Mouse (Mus musculus) midbrain, embryonic 13.5 days (tissue): ENCODE results near the gene Mad1l1. TPM values are rescaled to one million over a fixed set of nuclear protein-coding genes. Genes with fewer than 3 reads are reported as not detected.

Experiments used
- ATAC-seq: fragments of 200-750 bp; cut with Nextera tagmentation; 2 replicates; pipeline ENCODE4 v1.8.0; 2017; ENCODE audit warnings: mild to moderate bottlenecking, moderate TSS enrichment, moderate library complexity
- H3K27ac ChIP-seq: fragments of 300-500 bp; sonication (generic); 2 replicates; pipeline ENCODE4 v1.5.1; 2015; ENCODE audit warnings: inconsistent platforms, mild to moderate bottlenecking, moderate library complexity
- H3K27me3 ChIP-seq: fragments of 300-500 bp; sonication (generic); 2 replicates; pipeline ENCODE4 v1.6.1; 2015; ENCODE audit warnings: mild to moderate bottlenecking, inconsistent platforms
- H3K36me3 ChIP-seq: fragments of 300-500 bp; sonication (generic); 2 replicates; pipeline ENCODE4 v1.6.1; 2015; ENCODE audit warnings: mild to moderate bottlenecking, inconsistent platforms
- H3K4me1 ChIP-seq: fragments of 300-500 bp; sonication (generic); replicated peaks from 2 replicates; pipeline ENCODE4 v1.6.1; 2015; ENCODE audit warnings: inconsistent platforms
- H3K4me2 ChIP-seq: fragments of 300-500 bp; sonication (generic); replicated peaks from 2 replicates; pipeline ENCODE4 v1.6.1; 2015; ENCODE audit warnings: moderate library complexity, mild to moderate bottlenecking, inconsistent platforms
- H3K4me3 ChIP-seq: fragments of 300-500 bp; sonication (generic); replicated peaks from 2 replicates; pipeline ENCODE4 v1.5.1; 2015; ENCODE audit warnings: mild to moderate bottlenecking, inconsistent platforms
- H3K9ac ChIP-seq: fragments of 300-500 bp; sonication (generic); replicated peaks from 2 replicates; pipeline ENCODE4 v1.6.1; 2015; ENCODE audit warnings: mild to moderate bottlenecking, inconsistent platforms
- H3K9me3 ChIP-seq: fragments of 300-500 bp; sonication (generic); 2 replicates; pipeline ENCODE4 v1.6.1; 2016; ENCODE audit warnings: mild to moderate bottlenecking, inconsistent platforms
- WGBS: fragments of 180-500 bp; shearing (Covaris S2); methylation state at CpG from one replicate; pipeline ENCODE4 v1.1.7; 2015; 5-methylcytosine and 5-hydroxymethylcytosine counted together
- polyA plus RNA-seq: library from polyadenylated mRNA; unstranded; fragments of >200 nt; fragmentation: Nextera tagmentation; extraction: Ambion mirVana; gene quantifications from 2 replicates; pipeline ENCODE4 v1.2.1, GENCODE M21; 2015

Mad1l1 gene
- polyA plus RNA-seq, 1 experiment from 2014 or later, result 39.7 TPM

GRCm38 (mm10) chr5:140256685-140257084 is 64.7 kb downstream of the Mad1l1 start:
- Histone ChIP-seq H3K27me3 (no peaks in the 10 kb centered on the region), H3K4me2 (no peak overlapping the region), H3K27ac (no peak overlapping the region), H3K4me3 (no peak overlapping the region), H3K9me3 (no peaks in the 10 kb centered on the region), H3K9ac (no peak overlapping the region), H3K36me3 (peaks cover 33% of the 10 kb centered on the region), H3K4me1 (0 out of 2 replicates have a peak, but pooled peaks cover 3% of the 10 kb centered on the region)
- WGBS, result 97% methylated on average over 10 of the region's 10 CpGs
- ATAC-seq, result no peak

DNA sequence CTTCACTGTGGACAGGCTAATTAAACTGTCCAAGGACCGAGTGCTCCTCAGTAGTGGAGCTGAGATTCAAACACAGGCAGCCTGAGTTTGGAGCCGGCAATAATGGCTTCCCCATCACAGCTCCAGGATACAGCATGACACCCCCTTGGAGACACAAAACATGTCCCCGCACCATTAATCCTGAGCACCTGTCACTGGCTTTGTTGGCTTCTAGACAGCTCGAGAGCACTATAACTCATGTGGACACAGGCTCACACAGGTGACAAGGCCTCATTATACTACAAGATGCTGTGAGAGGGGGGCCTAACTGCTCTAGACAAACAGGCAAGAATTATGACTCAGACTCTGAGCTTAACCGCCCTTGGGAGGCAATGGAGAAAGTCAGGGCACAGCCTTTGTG is 66.1 kb downstream of the Mad1l1 start:
- H3K4me3 ChIP-seq, result no peak overlapping the region
- H3K27ac ChIP-seq, result no peak overlapping the region
- H3K4me1 ChIP-seq, result 0 out of 2 replicates have a peak, but pooled peaks cover 3% of the 10 kb centered on the region
- H3K4me2 ChIP-seq, result no peak overlapping the region
- peaks cover 23% of the 10 kb centered on the region for H3K36me3 ChIP-seq
- no peak overlapping the region for H3K9ac ChIP-seq
- WGBS, result 89% methylated on average over 5 of the region's 5 CpGs
- H3K27me3 ChIP-seq, result no peaks in the 10 kb centered on the region
- no peaks in the 10 kb centered on the region for H3K9me3 ChIP-seq
- ATAC-seq, result no peak

DNA sequence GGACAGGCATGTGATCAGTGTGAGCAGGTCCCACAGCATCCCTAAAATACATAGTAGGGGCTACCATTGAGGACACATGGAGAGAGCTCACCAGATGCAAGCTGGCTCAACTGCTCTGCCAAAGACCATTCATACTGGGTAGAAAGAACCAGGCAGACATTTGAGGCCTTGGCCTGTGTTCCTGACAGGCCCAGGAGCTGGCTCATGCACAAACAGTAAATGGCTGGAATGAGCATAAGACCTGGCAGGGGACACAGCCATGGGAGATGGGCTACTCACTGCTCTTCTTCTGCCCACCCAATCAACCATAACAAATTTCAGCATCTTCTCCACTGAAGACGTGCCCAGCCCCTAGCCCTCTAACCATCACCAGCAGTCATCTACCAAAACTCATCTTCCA is 66.7 kb downstream of the Mad1l1 start:
- ATAC-seq, result no peak
- H3K4me2 ChIP-seq, result no peak overlapping the region
- peaks cover 7% of the 10 kb centered on the region for H3K4me1 ChIP-seq
- no peaks in the 10 kb centered on the region for H3K27me3 ChIP-seq
- no peak overlapping the region for H3K4me3 ChIP-seq
- H3K9ac ChIP-seq, result no peak overlapping the region
- H3K36me3 ChIP-seq, result peaks cover 19% of the 10 kb centered on the region
- H3K27ac ChIP-seq, result no peak overlapping the region
- H3K9me3 ChIP-seq, result no peaks in the 10 kb centered on the region
- WGBS, result 71% methylated on average over 1 of the region's 1 CpGs

GRCm38 (mm10) chr5:140251989-140252388 is 69.4 kb downstream of the Mad1l1 start:
- Histone ChIP-seq H3K4me1 (peaks cover 14% of the 10 kb centered on the region), H3K4me2 (no peak overlapping the region), H3K9ac (no peak overlapping the region), H3K27me3 (no peaks in the 10 kb centered on the region), H3K27ac (no peak overlapping the region; the same call in 1 of the 2 replicates), H3K4me3 (no peak overlapping the region), H3K36me3 (peaks cover 5% of the 10 kb centered on the region), H3K9me3 (no peaks in the 10 kb centered on the region)
- ATAC-seq, result peak; percentile 43; the same call in 1 of the 2 replicates
- WGBS, result 87% methylated on average over 2 of the region's 2 CpGs

DNA sequence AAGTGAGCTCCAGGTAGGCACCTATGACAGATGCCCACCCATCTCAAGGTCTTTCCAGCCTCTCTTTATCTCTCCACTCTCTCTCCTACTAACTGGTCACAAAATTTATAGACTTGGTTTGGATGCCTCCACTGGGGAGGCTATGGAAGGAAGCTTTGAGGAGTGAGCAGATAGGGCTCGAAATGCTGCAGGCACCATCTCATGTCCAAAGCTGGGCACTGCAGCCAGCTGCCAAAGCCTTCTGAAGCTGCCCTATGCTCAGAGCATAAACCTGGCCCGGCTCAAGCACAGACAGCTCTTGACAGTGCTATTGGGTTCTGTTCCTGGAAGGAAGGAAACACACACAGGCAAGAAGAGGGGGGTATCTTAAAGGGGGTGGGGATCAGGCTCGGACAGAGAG is 71.0 kb downstream of the Mad1l1 start:
- H3K36me3 ChIP-seq, result no peaks in the 10 kb centered on the region; the same call in 1 of the 2 replicates
- no peak overlapping the region for H3K4me2 ChIP-seq
- H3K9ac ChIP-seq, result no peak overlapping the region
- H3K27ac ChIP-seq, result no peak overlapping the region
- H3K9me3 ChIP-seq, result no peaks in the 10 kb centered on the region
- no peak overlapping the region for H3K4me3 ChIP-seq
- 92% methylated on average over 3 of the region's 3 CpGs for WGBS
- peaks cover 10% of the 10 kb centered on the region for H3K4me1 ChIP-seq
- no peaks in the 10 kb centered on the region for H3K27me3 ChIP-seq
- peak; percentile 37; the same call in 1 of the 2 replicates for ATAC-seq

GRCm38 (mm10) chr5:140249359-140250062 is 71.8 kb downstream of the Mad1l1 start:
- Histone ChIP-seq H3K4me2 (no peak overlapping the region), H3K4me3 (no peak overlapping the region), H3K9me3 (no peaks in the 10 kb centered on the region), H3K4me1 (peaks cover 10% of the 10 kb centered on the region), H3K9ac (no peak overlapping the region), H3K36me3 (no peaks in the 10 kb centered on the region; the same call in 1 of the 2 replicates), H3K27ac (no peak overlapping the region), H3K27me3 (no peaks in the 10 kb centered on the region)
- 41% methylated on average over 6 of the region's 6 CpGs for WGBS
- ATAC-seq, result peak; percentile 83

GRCm38 (mm10) chr5:140248101-140248500 is 73.3 kb downstream of the Mad1l1 start:
- ATAC-seq, result no peak
- H3K4me3 ChIP-seq, result no peak overlapping the region
- no peak overlapping the region for H3K27ac ChIP-seq
- WGBS, result 86% methylated on average over 2 of the region's 2 CpGs
- H3K4me2 ChIP-seq, result no peak overlapping the region
- H3K9me3 ChIP-seq, result no peaks in the 10 kb centered on the region
- no peaks in the 10 kb centered on the region; the same call in 1 of the 2 replicates for H3K36me3 ChIP-seq
- H3K4me1 ChIP-seq, result peaks cover 10% of the 10 kb centered on the region
- H3K27me3 ChIP-seq, result no peaks in the 10 kb centered on the region
- no peak overlapping the region for H3K9ac ChIP-seq

DNA sequence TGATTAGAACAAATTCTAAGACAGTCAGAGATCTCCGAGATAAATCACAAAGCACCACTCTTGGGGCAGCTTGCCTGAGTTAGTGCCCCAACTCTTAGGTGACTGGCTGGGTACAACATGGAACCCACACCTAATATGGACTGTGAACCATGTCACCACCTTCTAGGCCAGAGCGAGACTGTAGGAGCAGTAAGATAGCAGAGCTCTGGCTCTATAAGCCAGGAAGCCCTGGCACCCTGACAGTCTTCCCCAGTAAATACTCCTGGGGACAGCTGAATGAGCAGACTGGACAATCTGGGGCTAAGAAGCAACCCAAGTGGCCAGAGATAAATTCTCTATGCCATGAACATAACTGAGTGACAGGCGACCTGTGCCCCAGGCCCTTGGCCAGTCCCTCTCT is 81.1 kb downstream of the Mad1l1 start:
- Histone ChIP-seq H3K9ac (no peak overlapping the region), H3K27ac (no peak overlapping the region), H3K9me3 (no peaks in the 10 kb centered on the region), H3K36me3 (no peaks in the 10 kb centered on the region), H3K4me3 (no peak overlapping the region), H3K27me3 (no peaks in the 10 kb centered on the region), H3K4me1 (no peaks in the 10 kb centered on the region; the same call in 1 of the 2 replicates), H3K4me2 (no peak overlapping the region)
- ATAC-seq, result no peak
- WGBS, result 97% methylated on average over 3 of the region's 3 CpGs

DNA sequence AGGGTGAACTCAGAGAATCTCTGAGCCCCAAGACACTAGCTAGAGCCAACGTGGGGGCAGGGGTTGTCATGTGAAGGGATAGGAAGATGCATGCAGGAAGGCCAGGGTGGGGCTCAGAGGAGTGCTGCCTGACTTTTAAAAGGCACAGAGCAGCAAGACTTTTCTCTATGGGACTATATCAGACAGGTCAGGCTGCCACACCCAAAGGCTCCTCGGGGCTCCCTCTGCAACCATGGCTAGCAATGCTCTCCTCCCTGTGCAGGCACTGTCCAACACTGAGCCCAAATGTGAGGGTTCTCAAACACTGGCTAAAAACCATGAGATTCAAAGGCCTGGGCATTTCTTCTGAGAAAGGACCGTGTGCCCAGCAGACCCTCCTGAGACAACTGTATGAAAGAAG is 82.5 kb downstream of the Mad1l1 start:
- peaks cover 2% of the 10 kb centered on the region for H3K4me1 ChIP-seq
- no peak overlapping the region for H3K4me3 ChIP-seq
- no peak overlapping the region for H3K4me2 ChIP-seq
- no peak for ATAC-seq
- H3K27me3 ChIP-seq, result no peaks in the 10 kb centered on the region
- H3K9me3 ChIP-seq, result no peaks in the 10 kb centered on the region
- 84% methylated on average over 3 of the region's 3 CpGs for WGBS
- H3K27ac ChIP-seq, result no peak overlapping the region
- H3K9ac ChIP-seq, result no peak overlapping the region
- H3K36me3 ChIP-seq, result no peaks in the 10 kb centered on the region

- H3K27ac ChIP-seq, result no peak overlapping the region
- peaks cover 16% of the 10 kb centered on the region for H3K4me1 ChIP-seq
- no peak for ATAC-seq
- no peaks in the 10 kb centered on the region for H3K27me3 ChIP-seq
- H3K4me2 ChIP-seq, result no peak overlapping the region
- H3K36me3 ChIP-seq, result no peaks in the 10 kb centered on the region
- H3K4me3 ChIP-seq, result no peak overlapping the region
- H3K9ac ChIP-seq, result no peak overlapping the region
- 96% methylated on average over 6 of the region's 6 CpGs for WGBS
- H3K9me3 ChIP-seq, result no peaks in the 10 kb centered on the region
Measured at GRCm38 (mm10) chr5:140230818-140231217, 90.5 kb downstream of the Mad1l1 start.

GRCm38 (mm10) chr5:140228306-140228705 is 93.0 kb downstream of the Mad1l1 start:
- no peak for ATAC-seq
- Histone ChIP-seq H3K4me1 (peaks cover 20% of the 10 kb centered on the region), H3K27me3 (no peaks in the 10 kb centered on the region), H3K4me2 (no peak overlapping the region), H3K9me3 (no peaks in the 10 kb centered on the region), H3K36me3 (no peaks in the 10 kb centered on the region), H3K27ac (no peak overlapping the region), H3K4me3 (no peak overlapping the region), H3K9ac (no peak overlapping the region)
- WGBS, result 91% methylated on average over 3 of the region's 3 CpGs

GRCm38 (mm10) chr5:140226871-140227270 is 94.5 kb downstream of the Mad1l1 start:
- no peaks in the 10 kb centered on the region for H3K9me3 ChIP-seq
- no peak for ATAC-seq
- no peaks in the 10 kb centered on the region for H3K36me3 ChIP-seq
- H3K4me2 ChIP-seq, result no peak overlapping the region
- peaks cover 31% of the 10 kb centered on the region for H3K4me1 ChIP-seq
- H3K27ac ChIP-seq, result no peak overlapping the region
- no peaks in the 10 kb centered on the region for H3K27me3 ChIP-seq
- WGBS, result 82% methylated on average over 3 of the region's 3 CpGs
- H3K9ac ChIP-seq, result no peak overlapping the region
- H3K4me3 ChIP-seq, result no peak overlapping the region

DNA sequence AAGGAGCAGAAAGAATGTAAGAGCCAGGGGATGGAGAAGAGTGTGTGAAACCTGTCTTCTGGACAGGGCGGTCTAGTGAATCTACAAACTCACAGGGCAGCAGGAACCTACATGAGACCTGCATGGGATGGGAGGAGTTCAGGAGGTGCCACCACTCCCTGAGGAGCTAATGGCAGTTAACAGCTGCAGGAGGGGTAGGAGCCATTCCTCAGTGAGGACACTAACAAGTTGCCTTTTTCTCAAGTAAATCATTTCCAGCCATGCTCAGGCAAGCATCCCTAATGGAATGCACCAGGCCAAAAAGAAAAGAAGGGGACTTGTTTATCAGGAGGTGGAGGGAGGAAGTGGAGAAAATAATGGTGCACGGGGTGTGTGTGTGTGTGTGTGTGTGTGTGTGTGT is 95.5 kb downstream of the Mad1l1 start:
- Histone ChIP-seq H3K9ac (no peak overlapping the region), H3K4me1 (peaks cover 41% of the 10 kb centered on the region), H3K27ac (no peak overlapping the region), H3K4me2 (no peak overlapping the region), H3K27me3 (no peaks in the 10 kb centered on the region), H3K36me3 (no peaks in the 10 kb centered on the region), H3K9me3 (no peaks in the 10 kb centered on the region), H3K4me3 (no peak overlapping the region)
- no peak for ATAC-seq
- WGBS, result 83% methylated on average over 2 of the region's 2 CpGs
